Mouse (Mus musculus): ENCODE results near the gene Pde4d. TPM values are rescaled to one million over a fixed set of nuclear protein-coding genes. Genes with fewer than 3 reads are reported as not detected.

Gene Pde4d
- total and polyA plus RNA-seq, 2 experiments from 2014 or later, result 19.0 to 103 TPM

DNA sequence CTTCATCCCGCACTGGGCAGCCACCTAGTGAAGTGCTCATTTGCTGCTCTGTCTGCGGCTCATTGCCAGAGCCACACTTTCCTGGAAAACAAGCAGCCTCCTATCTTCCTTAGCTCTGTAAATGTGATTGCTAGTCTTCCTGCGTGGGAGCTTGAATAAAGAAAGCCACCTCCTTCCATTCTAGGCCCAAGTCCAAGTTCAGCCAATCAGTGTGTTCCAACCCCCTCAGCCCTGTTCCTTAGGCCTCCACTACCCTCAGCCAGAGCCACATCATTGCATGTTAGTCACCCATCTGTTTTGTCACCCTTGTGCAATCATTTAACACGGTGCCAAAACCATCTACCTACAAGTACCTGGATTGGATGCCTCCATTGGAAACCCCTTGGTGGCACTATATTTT, 786.3 kb downstream of the Pde4d start:
- whole genome bisulfite sequencing, result 74% methylated on average over 4 of the region's 4 CpGs
- Histone ChIP-seq H3K9me3 (ENCODE audit: low read length) (no peaks in the 10 kb centered on the region), H3K36me3 (ENCODE audit: insufficient read depth, low read length) (no peaks in the 10 kb centered on the region), H3K4me1 (ENCODE audit: insufficient read depth, low read length) (no peaks in the 10 kb centered on the region), H3K27ac (ENCODE audit: low read depth, low read length) (no peak overlapping the region), H3K9ac (replicated peaks; ENCODE audit: low read length, poor library complexity, severe bottlenecking) (no peak overlapping the region), H3K27me3 (ENCODE audit: insufficient read depth, low read length) (no peaks in the 10 kb centered on the region), H3K4me3 (ENCODE audit: low read depth, low read length) (no peak overlapping the region), H3K4me2 (ENCODE audit: low read depth, low read length, poor library complexity, severe bottlenecking) (no peak overlapping the region)
- TF ChIP-seq CTCF (IDR thresholded peaks at IDR 0.05), result no peak
- no peak for ATAC-seq (ENCODE audit: low FRiP score)
- no peak for DNase-seq (ENCODE audit: low spot score)

DNA sequence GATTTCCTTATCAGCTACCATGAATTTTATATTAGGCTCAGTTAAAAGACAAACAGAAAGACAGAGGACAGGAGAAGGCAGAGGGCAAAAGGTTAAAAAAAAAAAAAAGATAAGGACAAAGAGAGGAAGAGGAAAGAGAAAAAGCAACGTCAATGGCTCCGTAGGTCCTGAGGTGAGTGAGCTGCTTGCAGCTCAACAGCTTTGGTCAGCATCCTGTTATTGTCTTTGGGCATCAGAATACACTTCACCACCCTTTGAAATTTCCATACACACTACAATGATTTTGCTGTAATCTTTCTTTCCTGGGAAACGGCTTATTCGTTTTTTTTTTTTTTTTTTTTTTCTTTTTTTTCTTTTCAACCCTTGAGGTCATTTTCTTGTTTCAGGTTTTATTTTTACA, 788.9 kb downstream of the Pde4d start:
- ATAC-seq (ENCODE audit: low FRiP score), result no peak
- no peak overlapping the region for H3K4me2 ChIP-seq (ENCODE audit: low read depth, low read length, poor library complexity, severe bottlenecking)
- H3K36me3 ChIP-seq (ENCODE audit: insufficient read depth, low read length), result no peaks in the 10 kb centered on the region
- no peak overlapping the region for H3K4me3 ChIP-seq (ENCODE audit: low read depth, low read length)
- no peaks in the 10 kb centered on the region for H3K9me3 ChIP-seq (ENCODE audit: low read length)
- WGBS, result 51% methylated on average over 4 of the region's 4 CpGs
- no peak overlapping the region for H3K27ac ChIP-seq (ENCODE audit: low read depth, low read length)
- H3K4me1 ChIP-seq (ENCODE audit: insufficient read depth, low read length), result no peaks in the 10 kb centered on the region; the same call in 1 of the 2 replicates
- no peaks in the 10 kb centered on the region for H3K27me3 ChIP-seq (ENCODE audit: insufficient read depth, low read length)
- DNase-seq (ENCODE audit: low spot score), result no peak
- TF ChIP-seq CTCF (IDR thresholded peaks at IDR 0.05), result no peak
- no peak overlapping the region for H3K9ac ChIP-seq (replicated peaks; ENCODE audit: low read length, poor library complexity, severe bottlenecking)

GRCm38 (mm10) chr13:109239296-109239695, 789.5 kb downstream of the Pde4d start:
- Histone ChIP-seq H3K27ac (ENCODE audit: low read depth, low read length) (no peak overlapping the region), H3K4me1 (ENCODE audit: insufficient read depth, low read length) (no peaks in the 10 kb centered on the region; the same call in 1 of the 2 replicates), H3K9me3 (ENCODE audit: low read length) (no peaks in the 10 kb centered on the region), H3K36me3 (ENCODE audit: insufficient read depth, low read length) (no peaks in the 10 kb centered on the region), H3K4me3 (ENCODE audit: low read depth, low read length) (no peak overlapping the region), H3K9ac (replicated peaks; ENCODE audit: low read length, poor library complexity, severe bottlenecking) (no peak overlapping the region), H3K27me3 (ENCODE audit: insufficient read depth, low read length) (no peaks in the 10 kb centered on the region), H3K4me2 (ENCODE audit: low read depth, low read length, poor library complexity, severe bottlenecking) (peak overlapping the region; percentile 32)
- 44% methylated on average over 11 of the region's 11 CpGs for WGBS
- DNase-seq (ENCODE audit: low spot score) (peak; percentile 66), ATAC-seq (ENCODE audit: low FRiP score) (peak; percentile 76)
- TF ChIP-seq CTCF (IDR thresholded peaks at IDR 0.05), result no peak

GRCm38 (mm10) chr13:109242456-109243050, 792.8 kb downstream of the Pde4d start:
- no peak overlapping the region; the same call in 1 of the 2 replicates for H3K4me2 ChIP-seq (ENCODE audit: low read depth, low read length, poor library complexity, severe bottlenecking)
- H3K36me3 ChIP-seq (ENCODE audit: insufficient read depth, low read length), result no peaks in the 10 kb centered on the region
- WGBS, result 45% methylated on average over 9 of the region's 9 CpGs
- no peaks in the 10 kb centered on the region for H3K27me3 ChIP-seq (ENCODE audit: insufficient read depth, low read length)
- ATAC-seq (ENCODE audit: low FRiP score) (no peak), DNase-seq (ENCODE audit: low spot score) (no peak)
- no peaks in the 10 kb centered on the region; the same call in 1 of the 2 replicates for H3K4me1 ChIP-seq (ENCODE audit: insufficient read depth, low read length)
- H3K9me3 ChIP-seq (ENCODE audit: low read length), result no peaks in the 10 kb centered on the region
- TF ChIP-seq CTCF (IDR thresholded peaks at IDR 0.05), result no peak
- H3K9ac ChIP-seq (replicated peaks; ENCODE audit: low read length, poor library complexity, severe bottlenecking), result no peak overlapping the region
- H3K4me3 ChIP-seq (ENCODE audit: low read depth, low read length), result no peak overlapping the region
- H3K27ac ChIP-seq (ENCODE audit: low read depth, low read length), result no peak overlapping the region

DNA sequence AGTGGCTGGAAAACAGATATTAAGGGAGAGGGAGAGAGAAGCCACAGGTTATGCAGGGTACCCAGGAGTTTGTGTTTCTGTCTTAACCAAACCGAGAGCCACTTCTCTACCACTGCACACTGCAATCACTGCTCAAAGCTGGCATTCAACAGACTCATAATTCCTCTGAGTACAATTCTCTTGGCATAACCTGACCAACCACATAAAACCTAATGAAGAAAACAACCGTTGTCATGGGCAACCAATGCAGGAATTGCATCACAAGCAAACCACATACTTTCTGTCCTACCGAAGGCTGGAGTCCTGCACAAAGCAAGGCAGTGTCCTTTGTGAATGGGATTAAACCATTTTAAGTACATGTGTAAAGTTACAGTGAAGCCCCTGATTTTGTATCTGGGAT, 793.4 kb downstream of the Pde4d start:
- Histone ChIP-seq H3K9me3 (ENCODE audit: low read length) (no peaks in the 10 kb centered on the region), H3K36me3 (ENCODE audit: insufficient read depth, low read length) (no peaks in the 10 kb centered on the region), H3K4me3 (ENCODE audit: low read depth, low read length) (no peak overlapping the region), H3K27me3 (ENCODE audit: insufficient read depth, low read length) (no peaks in the 10 kb centered on the region), H3K9ac (replicated peaks; ENCODE audit: low read length, poor library complexity, severe bottlenecking) (no peak overlapping the region), H3K27ac (ENCODE audit: low read depth, low read length) (no peak overlapping the region), H3K4me2 (ENCODE audit: low read depth, low read length, poor library complexity, severe bottlenecking) (no peak overlapping the region), H3K4me1 (ENCODE audit: insufficient read depth, low read length) (no peaks in the 10 kb centered on the region; the same call in 1 of the 2 replicates)
- peak; percentile 55 for DNase-seq (ENCODE audit: low spot score)
- TF ChIP-seq CTCF (IDR thresholded peaks at IDR 0.05), result no peak
- no peak for ATAC-seq (ENCODE audit: low FRiP score)
- 35% methylated on average over 3 of the region's 3 CpGs for WGBS

GRCm38 (mm10) chr13:109247061-109247460, 797.3 kb downstream of the Pde4d start:
- no peak for TF ChIP-seq CTCF (IDR thresholded peaks at IDR 0.05)
- Histone ChIP-seq H3K9ac (replicated peaks; ENCODE audit: low read length, poor library complexity, severe bottlenecking) (no peak overlapping the region), H3K9me3 (ENCODE audit: low read length) (no peaks in the 10 kb centered on the region), H3K27me3 (ENCODE audit: insufficient read depth, low read length) (no peaks in the 10 kb centered on the region), H3K4me3 (ENCODE audit: low read depth, low read length) (no peak overlapping the region), H3K27ac (ENCODE audit: low read depth, low read length) (no peak overlapping the region), H3K4me1 (ENCODE audit: insufficient read depth, low read length) (no peaks in the 10 kb centered on the region; the same call in 1 of the 2 replicates), H3K36me3 (ENCODE audit: insufficient read depth, low read length) (no peaks in the 10 kb centered on the region), H3K4me2 (ENCODE audit: low read depth, low read length, poor library complexity, severe bottlenecking) (no peak overlapping the region)
- 92% methylated on average over 4 of the region's 4 CpGs for WGBS
- ATAC-seq (ENCODE audit: low FRiP score) (no peak), DNase-seq (ENCODE audit: low spot score) (no peak)
